Mouse (Mus musculus) embryo, embryonic 11.5 days (tissue): ENCODE data around the gene Ube2o.

Experiments
- DNase-seq: peaks from one replicate; pipeline ENCODE4 v3.0.0-alpha.2; 2012; ENCODE audit warnings: low read depth, low spot score

The Ube2o gene

GRCm38 (mm10) chr11:116581376-116581814 is at the start of gene Ube2o:
Gene Ube2o, minus strand, starts transcription at chr11:116581447.
- peak; percentile 81 for DNase-seq

GRCm38 (mm10) chr11:116630171-116630965 is 49.1 kb upstream of the Ube2o start:
- DNase-seq = no peak

- no peak for DNase-seq
Observed at GRCm38 (mm10) chr11:116629472-116629871, 48.2 kb upstream of the Ube2o start.

- DNase-seq = peak; percentile 81
Observed at GRCm38 (mm10) chr11:116628712-116629111, 47.5 kb upstream of the Ube2o start.

GRCm38 (mm10) chr11:116627072-116628020 is 46.1 kb upstream of the Ube2o start:
- DNase-seq = no peak

GRCm38 (mm10) chr11:116626299-116627071 is 45.2 kb upstream of the Ube2o start, which contains the start of gene Rhbdf2:
Gene Rhbdf2, minus strand, starts transcription at chr11:116627019.
- no peak for DNase-seq

GRCm38 (mm10) chr11:116625081-116626000 is 44.1 kb upstream of the Ube2o start:
- no peak for DNase-seq

GRCm38 (mm10) chr11:116624131-116624832 is 43.0 kb upstream of the Ube2o start:
- peak; percentile 74 for DNase-seq

GRCm38 (mm10) chr11:116623281-116624124 is 42.3 kb upstream of the Ube2o start:
- DNase-seq = no peak

- no peak for DNase-seq
Observed at GRCm38 (mm10) chr11:116621258-116621704, 40.0 kb upstream of the Ube2o start.

GRCm38 (mm10) chr11:116620559-116621253 is 39.5 kb upstream of the Ube2o start:
- DNase-seq = no peak

GRCm38 (mm10) chr11:116620073-116620472 is 38.8 kb upstream of the Ube2o start:
- no peak for DNase-seq

- no peak for DNase-seq
Observed at GRCm38 (mm10) chr11:116619561-116619960, 38.3 kb upstream of the Ube2o start.

- no peak for DNase-seq
Observed at GRCm38 (mm10) chr11:116619156-116619555, 37.9 kb upstream of the Ube2o start.

- no peak for DNase-seq
Observed at GRCm38 (mm10) chr11:116618666-116619065, 37.4 kb upstream of the Ube2o start.

- no peak for DNase-seq
Observed at GRCm38 (mm10) chr11:116617641-116618040, 36.4 kb upstream of the Ube2o start.

GRCm38 (mm10) chr11:116616438-116617118 is 35.3 kb upstream of the Ube2o start:
- no peak for DNase-seq
